Mouse (Mus musculus): ENCODE measurements around the gene Stat4.
A peak's percentile ranks its signal among the peaks of the same experiment; 100 is the strongest.

Stat4 gene

GRCm38 (mm10) chr1:52111217-52111616 lies 124.3 kb downstream of the Stat4 start:
- DNase-seq: no peak

GRCm38 (mm10) chr1:52112301-52112700 lies 125.4 kb downstream of the Stat4 start:
- no peak for DNase-seq

GRCm38 (mm10) chr1:52113067-52113665 lies 126.2 kb downstream of the Stat4 start:
- DNase-seq: no peak

DNA sequence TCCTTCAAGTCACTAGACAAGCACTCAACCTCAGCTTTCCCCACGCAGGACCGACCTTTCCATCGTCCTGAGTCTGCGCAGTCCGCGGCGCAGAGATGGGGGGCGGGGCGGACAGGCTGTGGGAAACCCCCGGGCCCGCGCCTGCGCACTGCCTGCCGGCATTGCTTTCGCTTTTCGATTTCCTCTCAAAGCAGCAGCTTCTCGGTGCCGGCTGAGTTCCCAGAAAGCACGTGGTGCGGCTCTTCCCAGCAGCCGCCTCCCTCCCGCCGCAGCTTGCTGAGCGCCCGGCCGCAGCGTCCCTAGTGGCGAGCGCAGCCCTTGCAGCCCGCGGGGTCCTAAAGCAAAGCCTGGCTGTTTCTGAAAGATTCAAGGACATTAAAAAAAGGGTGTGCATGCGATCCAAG lies 126.7 kb downstream of the Stat4 start:
- peak; percentile 96 to 97 for DNase-seq

- no peak for DNase-seq
These were observed 129.5 kb downstream of the Stat4 start for GRCm38 (mm10) chr1:52116441-52116840.

DNA sequence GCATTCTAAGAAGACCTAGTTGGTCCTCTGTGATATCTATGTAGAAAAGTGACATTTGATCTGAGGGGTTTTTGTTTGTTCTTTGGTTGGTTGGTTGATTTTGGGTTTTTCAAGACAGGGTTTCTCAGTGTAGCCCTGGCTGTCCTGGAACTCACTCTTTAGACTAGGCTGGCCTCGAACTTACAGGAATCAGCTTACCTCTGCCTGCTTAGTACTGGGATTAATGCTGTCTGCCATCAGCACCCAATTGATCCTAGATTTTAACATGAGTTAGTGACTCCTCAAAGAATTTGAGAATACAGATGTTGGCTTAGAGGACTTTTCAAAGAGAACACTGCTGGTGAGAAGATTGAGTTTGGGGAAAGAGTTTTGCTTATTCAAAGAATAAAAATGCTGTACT lies 130.8 kb downstream of the Stat4 start:
- DNase-seq: no peak

GRCm38 (mm10) chr1:52118860-52119591 lies 132.1 kb downstream of the Stat4 start, which contains the start of gene Stat1:
Stat1 (plus strand) TSS chr1:52119440.
- peak; percentile 83 to 88 for DNase-seq

DNA sequence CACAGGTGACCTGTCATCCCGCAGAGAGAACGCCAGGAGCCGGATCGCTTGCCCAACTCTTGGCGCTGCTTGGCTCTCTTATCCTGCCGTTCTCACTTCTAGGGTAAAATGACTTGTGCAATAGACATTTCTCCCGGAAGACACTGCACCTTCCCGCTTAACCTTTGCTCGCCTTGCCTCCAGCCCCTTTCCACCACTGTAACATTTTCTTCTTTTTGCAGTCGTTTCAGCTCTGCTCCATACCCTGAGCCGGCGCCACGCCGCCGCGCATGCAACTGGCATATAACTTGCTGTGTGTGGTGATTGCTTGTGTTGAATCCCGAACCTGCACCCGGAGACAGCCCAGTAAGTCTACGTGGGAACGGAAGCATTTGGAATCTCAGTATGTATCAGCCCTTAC lies 132.7 kb downstream of the Stat4 start:
- DNase-seq: peak in 1 of 2 experiments; percentile 20

DNA sequence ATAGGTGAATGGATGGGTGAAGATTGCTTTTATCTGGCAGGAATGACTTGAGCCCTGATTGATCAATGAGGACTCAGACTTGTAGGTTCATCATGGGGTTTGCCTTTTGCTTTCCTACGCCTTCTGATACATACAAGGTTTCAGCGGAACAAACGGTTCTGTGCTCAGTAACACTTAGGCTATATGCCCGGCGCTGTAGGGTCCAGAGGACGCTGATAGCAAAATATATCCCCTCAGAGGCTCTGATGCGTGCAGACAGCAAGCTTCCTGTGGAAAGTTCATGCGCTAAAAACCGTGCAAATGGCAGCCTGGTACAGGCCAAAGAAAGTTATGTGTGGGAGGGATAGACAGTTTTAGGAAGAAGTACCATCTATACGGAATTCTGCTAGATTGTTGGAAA lies 133.2 kb downstream of the Stat4 start:
- no peak for DNase-seq

- DNase-seq: no peak
These were observed 134.1 kb downstream of the Stat4 start for GRCm38 (mm10) chr1:52121052-52121451.

- DNase-seq: no peak
These were observed 137.9 kb downstream of the Stat4 start for GRCm38 (mm10) chr1:52124818-52125217.

DNA sequence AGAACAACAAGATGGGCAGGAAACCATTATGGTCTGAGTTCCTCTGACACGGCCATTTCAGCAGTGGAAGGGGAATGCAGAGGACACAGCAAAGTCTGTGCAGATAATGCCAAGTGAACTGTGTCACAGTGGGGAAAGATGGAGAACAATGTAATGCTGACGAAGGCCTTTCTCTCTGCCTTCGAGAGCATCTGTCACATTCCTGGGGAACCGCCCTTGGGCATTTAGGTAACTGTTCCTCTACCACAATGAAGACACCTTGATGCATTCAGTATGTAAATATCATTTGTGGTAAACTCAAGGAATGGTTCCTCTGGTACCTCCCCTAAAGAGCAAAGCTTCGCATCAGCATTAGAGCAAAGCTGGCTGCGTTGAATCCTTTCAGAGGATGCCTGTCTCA lies 140.4 kb downstream of the Stat4 start:
- no peak for DNase-seq

- DNase-seq: no peak
These were observed 142.8 kb downstream of the Stat4 start for GRCm38 (mm10) chr1:52129794-52130193.

GRCm38 (mm10) chr1:52131787-52132377 lies 144.9 kb downstream of the Stat4 start:
- DNase-seq: no peak

DNA sequence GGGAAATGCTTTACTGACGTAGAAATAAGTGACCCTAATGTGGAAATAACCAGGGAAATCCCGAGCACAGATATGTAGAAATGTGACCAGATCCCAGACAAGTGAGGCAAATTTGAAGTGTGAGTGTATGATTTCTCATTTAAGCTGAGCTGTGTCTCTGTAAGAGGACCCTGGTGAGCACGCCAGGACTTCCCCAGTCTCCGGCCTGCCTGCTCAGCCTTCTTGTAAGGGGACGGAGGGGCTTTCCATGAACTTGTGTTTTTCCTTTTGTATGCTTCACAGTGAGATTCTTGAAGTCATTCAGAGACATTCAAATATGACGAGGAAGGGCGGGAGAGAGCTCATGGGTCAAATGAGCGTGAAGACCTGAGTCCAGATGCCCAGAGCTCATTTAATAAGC lies 146.3 kb downstream of the Stat4 start:
- DNase-seq: no peak

GRCm38 (mm10) chr1:52137292-52137691 lies 150.3 kb downstream of the Stat4 start:
- DNase-seq: no peak

GRCm38 (mm10) chr1:52140534-52140933 lies 153.6 kb downstream of the Stat4 start:
- DNase-seq: no peak

GRCm38 (mm10) chr1:52141482-52141881 lies 154.5 kb downstream of the Stat4 start:
- DNase-seq: no peak

DNA sequence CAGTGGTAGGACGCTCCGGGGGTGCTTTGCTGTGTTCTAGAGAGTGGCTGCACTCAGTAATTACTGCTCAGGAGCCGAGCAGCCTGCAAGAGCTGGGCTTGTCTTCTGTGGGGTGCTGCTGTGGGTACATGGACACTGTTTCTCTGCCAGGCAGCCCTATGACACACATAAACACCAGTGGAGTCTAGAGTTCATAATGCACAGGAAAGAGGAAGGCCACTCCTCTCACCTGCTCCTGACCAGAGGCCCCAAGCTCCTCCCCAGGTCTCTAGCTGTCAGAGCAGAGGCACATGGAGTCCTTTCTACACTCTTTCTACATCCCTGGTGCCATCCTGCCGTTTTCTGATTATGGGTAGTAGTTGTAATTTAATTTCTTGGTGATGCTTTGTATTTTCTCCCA lies 155.2 kb downstream of the Stat4 start:
- no peak for DNase-seq

DNA sequence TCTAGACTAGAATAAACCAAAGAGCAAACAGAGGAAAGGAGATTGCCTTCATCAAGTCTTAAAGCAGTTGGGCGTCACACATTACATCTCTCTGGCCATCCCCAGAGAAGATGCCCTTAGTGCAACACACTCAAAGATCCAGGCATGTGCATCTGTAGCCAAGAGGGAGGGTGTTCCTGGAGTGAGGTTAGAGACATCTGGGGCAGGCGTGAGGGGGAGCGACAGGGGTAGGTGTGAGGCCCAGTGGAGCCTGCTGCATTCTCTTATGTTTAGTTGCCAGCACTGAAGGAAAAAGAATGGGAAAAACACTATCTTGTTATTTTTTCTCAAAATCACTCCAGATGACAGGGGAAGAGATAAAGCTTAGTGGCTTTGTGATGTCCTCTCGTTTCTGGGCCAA lies 156.2 kb downstream of the Stat4 start:
- no peak for DNase-seq

DNA sequence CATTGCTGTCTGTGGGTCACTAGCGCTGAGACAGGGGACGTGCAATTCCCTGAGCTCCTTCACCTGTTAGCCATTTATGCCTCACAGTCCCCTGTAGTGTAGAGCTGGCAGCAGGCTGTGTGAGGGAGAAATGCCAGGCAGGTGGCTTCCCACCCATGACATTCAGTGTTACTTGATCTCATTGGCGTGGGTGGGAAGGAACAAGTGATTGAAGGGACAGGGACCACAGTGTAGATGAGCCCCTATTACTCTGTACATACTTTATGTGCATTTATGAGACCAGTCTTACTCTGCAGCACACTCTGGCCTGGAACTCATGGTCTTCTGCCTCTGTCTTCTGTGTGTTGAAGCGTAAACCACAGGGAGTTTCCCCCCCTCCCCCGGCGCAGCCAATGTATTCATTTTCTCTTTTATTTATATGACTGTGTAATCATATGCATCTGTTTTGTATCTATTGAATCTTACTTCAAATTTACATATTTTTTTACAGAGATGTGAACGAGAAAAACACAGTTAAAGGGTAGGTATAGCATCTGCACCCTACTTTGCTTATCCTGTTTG lies 156.7 kb downstream of the Stat4 start:
- DNase-seq: no peak

- DNase-seq: no peak
These were observed 158.0 kb downstream of the Stat4 start for GRCm38 (mm10) chr1:52144907-52145306.

GRCm38 (mm10) chr1:52146214-52146970 lies 159.4 kb downstream of the Stat4 start:
- peak; percentile 25 to 29 for DNase-seq

Measured in thymus, adult 18-20 months (tissue).